Mouse (Mus musculus) granulocyte monocyte progenitor cell, adult 5-6 weeks (primary cell): Measurements from ENCODE around the gene Tubb3. TPM values are rescaled to one million over a fixed set of nuclear protein-coding genes. Genes with fewer than 3 reads are reported as not detected.
"Not testable (repeated sequence)": the region's sequence is repeated elsewhere in the genome, so short reads cannot be mapped to it uniquely, and the experiment has no call there.

Source experiments
- ATAC-seq: replicated peaks from 2 replicates; pipeline ENCODE4 v1.8.0; 2016; ENCODE audit warnings: mild to moderate bottlenecking, moderate TSS enrichment, inconsistent platforms; ENCODE audit not compliant: poor library complexity, severe bottlenecking
- total RNA-seq, 2 experiments: library from RNA; stranded (forward) in 1 of 2; stranded (reverse) in 1 of 2; fragments of 200-712, 200-1000 nt in 1 of 2; fragments of >200 nt in 1 of 2; fragmentation: Nextera tagmentation in 1 of 2; gene quantifications; 2 replicates each; pipeline ENCODE4 v1.2.3; 2014 to 2017

Tubb3 gene
- total RNA-seq, 2 experiments from 2014 or later = not detected

DNA sequence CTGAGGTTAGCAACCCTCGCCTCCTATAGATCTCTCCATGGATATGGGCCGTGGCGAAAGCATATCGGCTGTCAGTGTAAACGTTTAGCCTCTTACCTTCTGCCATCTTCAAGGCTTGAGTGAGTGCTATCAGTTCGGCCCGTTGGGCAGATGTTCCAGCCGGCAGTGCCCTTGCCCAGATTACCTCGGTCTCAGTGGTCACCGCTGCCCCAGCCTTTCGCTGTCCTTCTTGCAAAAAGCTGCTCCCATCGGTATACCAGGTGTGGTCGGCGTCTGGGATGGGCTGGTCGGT lies 18.4 kb downstream of the Tubb3 start:
- ATAC-seq = not testable (repeated sequence)

- not testable (repeated sequence) for ATAC-seq
Measured at GRCm38 (mm10) chr8:123430936-123431335, 19.7 kb downstream of the Tubb3 start.

GRCm38 (mm10) chr8:123431616-123432365 lies 20.6 kb downstream of the Tubb3 start:
- ATAC-seq = no peak

- ATAC-seq = no peak
Measured at GRCm38 (mm10) chr8:123432381-123432780, 21.2 kb downstream of the Tubb3 start.

- not testable (repeated sequence) for ATAC-seq
Measured at GRCm38 (mm10) chr8:123433241-123433974, 22.2 kb downstream of the Tubb3 start.

GRCm38 (mm10) chr8:123441788-123442187 lies 30.6 kb downstream of the Tubb3 start:
- ATAC-seq = no peak

GRCm38 (mm10) chr8:123442351-123442750 lies 31.1 kb downstream of the Tubb3 start:
- no peak for ATAC-seq

DNA sequence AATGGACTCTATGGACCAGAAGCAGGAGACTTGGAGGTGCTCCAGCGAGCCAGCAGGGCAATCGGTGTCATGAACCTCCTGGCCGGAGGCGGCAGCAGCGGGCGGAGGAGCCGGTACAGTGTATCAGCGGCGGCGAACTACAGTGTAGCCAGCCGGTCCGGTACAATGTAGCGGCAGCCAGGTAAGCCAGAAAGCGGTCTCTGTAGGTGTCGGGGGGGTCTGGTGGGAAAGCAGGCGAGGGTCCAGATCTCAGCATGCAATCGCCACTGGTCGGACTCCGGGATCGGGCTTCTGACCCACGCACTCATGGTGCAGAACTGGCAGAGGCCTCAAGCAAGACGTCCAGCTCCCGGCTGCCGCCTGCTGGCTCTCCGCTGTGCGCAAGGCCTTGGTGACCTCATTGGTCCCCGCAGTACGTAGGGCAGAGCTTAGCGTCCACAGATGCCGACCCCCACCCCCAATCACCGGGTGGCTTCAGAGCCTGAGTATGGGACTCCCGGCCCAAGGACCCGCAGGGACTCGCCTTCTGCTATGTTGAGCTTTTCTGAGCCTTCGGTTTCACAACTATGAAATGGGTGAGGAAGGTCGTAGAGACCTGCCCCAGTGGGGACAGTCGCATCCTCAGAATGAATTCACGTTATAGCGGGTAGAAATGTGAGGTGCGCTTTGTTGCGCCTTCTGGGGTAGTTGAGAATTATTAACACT lies 31.8 kb downstream of the Tubb3 start:
- peak; percentile 86 for ATAC-seq

DNA sequence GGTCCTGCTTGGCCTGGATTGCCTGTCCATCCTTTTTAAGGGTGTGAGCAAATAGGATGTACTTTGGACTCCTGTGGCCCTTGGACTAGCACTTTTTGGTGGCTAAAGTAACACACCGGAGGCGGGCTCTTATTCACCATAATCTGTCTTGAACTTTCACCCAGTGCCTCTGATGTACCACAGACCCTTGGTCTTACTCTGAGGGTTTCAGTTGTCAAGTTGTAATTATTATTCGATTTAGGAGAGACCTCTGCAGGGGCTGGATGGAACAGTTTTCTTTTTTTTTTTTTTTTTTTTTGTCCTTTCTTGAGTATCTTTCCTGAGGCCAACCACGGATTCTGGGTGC lies 32.3 kb downstream of the Tubb3 start:
- no peak for ATAC-seq

- peak; percentile 83 for ATAC-seq
Measured at GRCm38 (mm10) chr8:123444131-123444530, 32.9 kb downstream of the Tubb3 start.

DNA sequence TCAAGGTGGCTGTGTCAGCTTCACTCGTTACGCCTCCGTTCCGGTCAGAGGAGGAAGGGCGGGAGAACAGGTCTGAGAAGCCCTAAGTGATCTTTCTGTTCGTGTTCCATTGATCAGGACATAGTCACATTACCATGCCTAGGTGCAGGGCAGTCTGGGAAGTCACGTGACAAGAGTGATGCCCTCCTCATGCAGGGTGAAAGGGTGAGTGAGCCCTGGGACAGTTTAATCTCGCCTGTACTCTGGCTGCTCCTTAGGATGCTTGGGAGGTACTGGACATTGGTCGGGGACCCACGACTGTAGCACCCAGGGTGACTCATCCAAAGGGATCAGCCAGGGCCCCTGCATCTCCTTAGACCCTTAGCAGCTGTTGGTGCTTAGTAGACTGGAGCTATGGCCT lies 34.8 kb downstream of the Tubb3 start:
- no peak for ATAC-seq

DNA sequence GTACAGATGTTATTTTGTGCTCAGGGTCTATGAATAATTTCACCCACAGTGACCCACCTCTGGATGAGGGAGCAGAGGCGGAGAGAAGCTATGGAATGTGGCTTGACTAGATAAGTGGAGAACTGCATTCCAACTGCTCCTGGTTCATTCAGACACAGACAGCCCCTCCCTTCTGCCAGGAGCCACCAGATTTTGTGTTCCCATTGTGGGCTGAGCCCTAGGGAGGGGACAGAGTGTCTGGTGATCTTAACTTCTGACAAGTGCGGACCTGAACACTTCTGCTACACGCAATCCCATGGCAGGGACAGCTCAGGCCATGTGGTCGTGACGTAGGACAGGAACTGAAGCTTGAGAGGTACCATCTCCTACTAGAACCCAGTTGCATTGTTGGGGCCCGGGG lies 35.6 kb downstream of the Tubb3 start:
- ATAC-seq = no peak

DNA sequence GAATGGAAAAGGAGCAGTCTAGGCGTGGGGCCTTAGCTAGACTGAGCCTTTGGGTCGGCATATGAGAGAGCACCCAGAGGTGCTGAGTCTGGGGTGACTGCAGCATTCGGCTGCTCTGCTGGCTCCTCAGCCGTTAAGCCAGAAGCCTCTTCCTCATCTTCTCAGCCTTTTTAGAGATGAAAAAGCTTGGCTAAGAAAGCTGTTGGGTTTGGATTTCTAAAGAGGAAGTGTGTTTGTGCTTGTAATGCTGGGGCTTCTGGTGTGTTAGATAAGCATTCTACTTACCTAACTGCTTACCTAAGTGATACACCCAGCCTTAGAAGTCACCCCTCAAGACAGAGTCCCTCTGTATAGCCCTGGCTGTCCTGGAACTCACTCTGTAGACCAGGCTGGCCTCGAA lies 39.6 kb downstream of the Tubb3 start:
- ATAC-seq = peak; percentile 72

- ATAC-seq = not testable (repeated sequence)
Measured at GRCm38 (mm10) chr8:123451747-123452146, 40.5 kb downstream of the Tubb3 start.

GRCm38 (mm10) chr8:123452149-123452548 lies 40.9 kb downstream of the Tubb3 start:
- ATAC-seq = 0 out of 2 replicates have a peak, but pooled peaks have one; percentile 16

DNA sequence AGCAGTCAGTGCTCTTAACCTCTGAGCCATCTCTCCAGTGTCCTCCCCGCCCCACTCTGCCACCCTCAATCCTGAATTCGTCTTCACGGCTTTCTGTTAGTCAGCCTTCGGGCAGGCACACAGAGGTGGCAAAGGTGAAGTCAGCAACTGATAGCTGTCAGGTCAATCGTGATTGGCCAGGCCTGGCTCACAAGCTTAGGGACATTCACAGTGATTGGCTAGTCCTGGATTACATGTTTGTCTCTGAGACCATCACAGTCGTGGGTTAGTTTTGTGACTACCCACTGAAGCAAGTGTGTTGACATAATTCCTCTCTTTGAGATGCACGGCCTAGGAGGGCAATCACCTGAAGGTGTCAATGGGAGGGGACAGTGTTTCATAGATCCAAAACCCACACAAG lies 42.1 kb downstream of the Tubb3 start:
- no peak for ATAC-seq

DNA sequence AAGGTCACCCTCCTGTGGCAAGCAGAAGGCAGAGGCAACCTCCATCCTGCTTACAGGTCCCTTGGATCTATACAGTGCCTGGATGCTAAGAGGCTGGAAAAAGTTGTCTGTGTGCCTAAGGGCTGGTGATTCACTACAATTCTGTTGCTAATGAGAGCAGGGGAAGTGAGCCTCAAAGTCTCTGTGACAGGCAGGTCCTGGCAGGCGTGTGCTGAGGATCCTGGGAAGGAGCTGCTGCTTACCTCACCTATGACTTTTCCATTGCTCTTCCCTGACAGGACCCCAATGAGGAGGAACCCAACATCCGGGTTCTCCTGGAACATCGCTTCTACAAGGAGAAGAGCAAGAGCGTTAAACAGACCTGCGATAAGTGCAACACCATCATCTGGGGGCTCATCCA lies 42.7 kb downstream of the Tubb3 start:
- ATAC-seq = no peak

GRCm38 (mm10) chr8:123454559-123454958 lies 43.3 kb downstream of the Tubb3 start:
- peak; percentile 30 for ATAC-seq

- no peak for ATAC-seq
Measured at GRCm38 (mm10) chr8:123463651-123464050, 52.4 kb downstream of the Tubb3 start.

DNA sequence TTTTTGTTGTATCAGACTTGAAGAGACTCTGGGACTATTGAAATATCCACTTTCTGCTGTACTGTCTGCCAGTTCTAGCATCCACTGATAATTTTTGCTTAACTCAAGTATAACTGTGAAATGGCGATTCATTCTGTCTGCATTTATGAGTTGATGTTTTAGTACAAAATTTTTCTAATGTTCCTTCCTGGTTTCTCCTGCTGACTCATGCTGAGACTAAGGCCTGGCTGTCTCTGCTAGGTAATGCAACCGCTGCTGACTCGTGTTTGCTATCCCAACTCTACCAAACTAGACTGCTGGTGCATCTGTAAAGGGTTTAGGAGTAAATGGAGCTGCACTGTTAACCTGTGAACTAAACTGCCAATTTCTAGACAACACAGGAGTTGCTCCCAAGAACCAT lies 56.3 kb downstream of the Tubb3 start:
- no peak for ATAC-seq
